In genomic region chr19:47210432-47210831, GRCm38 (mm10) we compare ENCODE assay signal across 20 mouse cellular contexts. TPM values are rescaled to one million over a fixed set of nuclear protein-coding genes. Genes with fewer than 3 reads are reported as not detected.
"Had no signal": no experiment of that assay in that cellular context is flagged by ENCODE, and none has a peak within 500 bp of the region (broad histone marks: within the 10 kb centered on the region; RNA-seq: fewer than 3 reads in every experiment).

No protein-coding gene starts in this region.

- H3K9ac ChIP-seq: neural tube, embryonic 15.5 days; stomach, embryonic 15.5 days had no signal

- H3K4me1 ChIP-seq: stomach, embryonic 15.5 days had no signal

- H3K9me3 ChIP-seq: neural tube, embryonic 15.5 days; stomach, embryonic 15.5 days had no signal

- H3K27me3 ChIP-seq: neural tube, embryonic 15.5 days; stomach, embryonic 15.5 days had no signal

- H3K4me3 ChIP-seq: neural tube, embryonic 15.5 days; stomach, embryonic 15.5 days had no signal

- H3K4me2 ChIP-seq: neural tube, embryonic 15.5 days; stomach, embryonic 15.5 days had no signal

- DNase-seq: retina, postnatal 1 day; right cerebral cortex, adult 18-20 months; right cerebral cortex, postnatal 14 days; right cerebral cortex, postnatal 25 days; right cerebral cortex, postnatal 4 days; spleen, adult 18-20 months; thymus, adult 18-20 months; thymus, adult 2 months; thymus, postnatal 14 days; thymus, postnatal 25 days; thymus, postnatal 36 days; thymus, postnatal 4 days had no signal

- H3K27ac ChIP-seq: neural tube, embryonic 15.5 days; stomach, embryonic 15.5 days; stomach, postnatal 0 days had no signal

- H3K36me3 ChIP-seq: neural tube, embryonic 15.5 days; stomach, embryonic 15.5 days had no signal

RNA-seq across cellular contexts. Expression of gene Calhm3, which starts 52.9 kb away (rescaled TPM):
- total RNA-seq: neutrophil, adult 5-6 weeks had no signal
- polyA plus RNA-seq: neural tube, embryonic 15.5 days; spleen, adult 2 months; stomach, embryonic 14.5 days; stomach, embryonic 15.5 days; stomach, embryonic 16.5 days; stomach, postnatal 0 days; urinary bladder, adult 2 months had no signal
